Mouse (Mus musculus) 3T3-L1 (cell line): ENCODE results near the gene Il9.

Experiments used
- DNase-seq: peaks from one replicate; pipeline ENCODE4 v3.0.0-alpha.2; 2015; ENCODE audit warnings: low read depth, low spot score

The Il9 gene

GRCm38 (mm10) chr13:56482146-56482545, at the start of gene Il9:
Il9 (minus strand) TSS chr13:56482246.
- no peak for DNase-seq

GRCm38 (mm10) chr13:56529685-56530084, 47.6 kb upstream of the Il9 start:
- no peak for DNase-seq

GRCm38 (mm10) chr13:56529031-56529430, 47.0 kb upstream of the Il9 start:
- no peak for DNase-seq

- no peak for DNase-seq
Observed at GRCm38 (mm10) chr13:56528281-56528680, 46.2 kb upstream of the Il9 start.

DNA sequence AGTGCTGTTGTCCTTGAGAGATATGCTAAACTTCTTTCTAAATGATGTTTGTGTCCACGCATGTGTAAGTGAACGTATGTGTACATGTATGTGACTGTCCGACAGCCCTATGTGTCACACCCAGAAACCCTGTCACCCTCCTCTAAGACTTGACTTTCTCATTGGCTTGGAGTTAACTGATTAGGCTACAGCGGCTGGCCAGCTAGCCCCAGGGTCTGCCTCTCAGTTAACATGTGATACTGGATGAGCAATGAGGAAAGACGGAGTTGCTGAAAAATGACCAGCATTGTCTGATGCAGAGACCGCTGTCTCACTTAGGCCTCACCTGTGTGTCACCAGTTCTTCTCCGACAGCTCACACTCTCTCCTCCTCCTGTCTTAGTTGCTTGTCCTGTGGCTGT, 45.8 kb upstream of the Il9 start:
- DNase-seq = no peak

GRCm38 (mm10) chr13:56526871-56527270, 44.8 kb upstream of the Il9 start:
- DNase-seq = no peak

DNA sequence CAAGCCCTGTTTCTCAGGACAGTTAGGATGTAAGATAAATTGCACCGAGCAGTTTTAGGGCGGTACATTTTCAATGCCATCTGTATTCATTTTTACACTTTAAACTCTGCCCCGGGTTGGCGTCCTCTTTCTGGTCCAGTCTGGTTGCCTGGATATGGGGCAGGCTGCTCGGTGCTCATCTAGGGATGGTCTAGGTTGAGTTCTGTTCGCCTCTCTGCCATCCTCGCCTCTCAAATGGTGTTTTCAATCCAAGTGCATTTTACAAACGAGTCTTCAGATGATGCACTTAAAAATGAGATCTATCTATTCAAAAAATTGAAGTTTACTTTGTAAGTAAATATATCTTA, 40.7 kb upstream of the Il9 start:
- peak; percentile 14 for DNase-seq

GRCm38 (mm10) chr13:56522081-56522820, 40.2 kb upstream of the Il9 start, which contains the start of gene Fbxl21:
Fbxl21 (plus strand) TSS chr13:56522472.
- DNase-seq = peak; percentile 84

GRCm38 (mm10) chr13:56516816-56517215, 34.8 kb upstream of the Il9 start:
- no peak for DNase-seq

- no peak for DNase-seq
Observed at GRCm38 (mm10) chr13:56516311-56516710, 34.3 kb upstream of the Il9 start.

- DNase-seq = no peak
Observed at GRCm38 (mm10) chr13:56513595-56513994, 31.5 kb upstream of the Il9 start.

GRCm38 (mm10) chr13:56509796-56510195, 27.8 kb upstream of the Il9 start:
- no peak for DNase-seq

GRCm38 (mm10) chr13:56506871-56507496, 24.9 kb upstream of the Il9 start:
- DNase-seq = no peak

DNA sequence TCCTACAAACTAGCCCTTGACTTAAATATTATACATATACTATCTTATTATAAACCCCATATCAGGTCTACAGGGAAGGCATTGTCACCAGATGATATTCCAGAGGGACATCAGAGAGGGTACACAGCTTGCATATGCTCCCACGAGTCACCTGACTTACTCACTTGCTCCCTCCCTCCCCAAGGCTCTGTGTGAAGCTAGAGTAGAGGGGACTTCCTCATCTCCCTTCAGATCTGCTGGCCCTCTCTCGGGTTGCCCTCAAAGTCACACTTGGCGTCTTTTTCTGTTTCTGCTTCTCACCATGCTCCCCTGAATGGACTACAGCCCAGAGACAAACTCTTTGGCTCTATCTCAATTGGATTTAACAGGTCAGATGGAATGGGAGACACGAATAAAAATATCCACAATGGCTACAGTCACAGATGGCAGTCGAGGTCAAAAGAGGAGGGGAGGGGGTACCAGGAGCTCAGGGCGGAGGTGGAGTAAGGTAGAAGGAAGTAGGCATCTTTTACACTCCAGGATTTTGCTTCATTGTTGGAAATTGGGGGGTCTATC, 19.9 kb upstream of the Il9 start:
- DNase-seq = no peak

- no peak for DNase-seq
Observed at GRCm38 (mm10) chr13:56500636-56501035, 18.6 kb upstream of the Il9 start.

- DNase-seq = peak; percentile 41
Observed at GRCm38 (mm10) chr13:56500132-56500531, 18.1 kb upstream of the Il9 start.

DNA sequence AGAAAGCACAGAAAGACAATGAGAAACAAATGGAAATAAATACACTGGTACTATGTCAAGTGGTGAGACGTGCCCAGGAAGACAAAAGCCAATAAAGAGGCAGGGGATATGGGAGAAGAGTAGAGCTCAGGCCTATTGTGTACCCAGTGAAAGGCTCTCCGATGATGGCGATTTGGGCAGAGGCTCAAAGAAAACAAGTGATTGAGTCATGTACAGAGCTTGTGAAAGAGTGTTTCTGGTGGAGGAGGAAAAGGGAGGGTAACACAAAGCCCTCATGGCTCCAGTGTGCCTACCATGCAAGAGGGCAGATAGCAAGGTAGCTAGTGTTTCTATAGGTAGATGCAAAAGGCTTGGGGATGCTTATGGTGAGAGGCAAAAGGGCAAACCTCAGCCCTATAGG, 12.4 kb upstream of the Il9 start:
- DNase-seq = peak; percentile 53

DNA sequence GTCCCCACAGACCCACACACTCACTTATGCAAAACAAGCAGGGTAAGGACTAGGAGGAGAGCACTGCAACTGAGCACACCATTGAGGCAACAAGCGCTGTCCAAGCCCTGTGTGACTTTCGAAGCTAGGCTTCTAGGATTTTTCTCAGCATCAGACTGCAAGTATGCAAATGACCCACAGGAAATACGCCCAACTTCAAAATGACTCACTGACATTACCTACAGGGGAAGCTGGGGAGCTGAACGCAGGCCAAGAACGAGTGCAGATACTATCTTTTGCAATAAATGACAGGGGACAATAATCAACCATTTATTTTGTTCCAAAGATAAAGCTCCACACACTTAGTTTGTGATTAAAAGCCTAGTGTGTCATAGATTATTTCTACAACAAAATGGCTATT, 6.0 kb upstream of the Il9 start:
- peak; percentile 46 for DNase-seq

DNA sequence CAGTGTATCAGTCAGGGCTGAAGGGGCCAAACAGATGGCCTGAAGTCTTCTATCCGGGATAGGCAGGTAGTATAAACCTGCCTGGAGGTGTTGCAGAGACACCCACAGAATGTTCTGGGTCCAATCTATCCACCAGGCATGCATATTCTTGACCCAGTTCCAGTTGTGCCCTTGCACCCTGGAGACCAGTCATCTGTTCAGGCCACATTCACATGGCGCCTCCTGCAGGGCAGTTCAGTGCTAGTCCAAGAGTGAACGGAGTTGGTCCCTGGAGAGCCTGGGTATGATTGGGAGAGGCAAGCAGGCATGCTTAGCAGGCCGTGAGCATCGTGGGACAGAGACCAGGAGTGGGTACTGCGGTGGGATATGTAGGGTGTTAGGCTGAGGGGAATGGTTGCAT, 4.0 kb downstream of the Il9 start:
- no peak for DNase-seq

DNA sequence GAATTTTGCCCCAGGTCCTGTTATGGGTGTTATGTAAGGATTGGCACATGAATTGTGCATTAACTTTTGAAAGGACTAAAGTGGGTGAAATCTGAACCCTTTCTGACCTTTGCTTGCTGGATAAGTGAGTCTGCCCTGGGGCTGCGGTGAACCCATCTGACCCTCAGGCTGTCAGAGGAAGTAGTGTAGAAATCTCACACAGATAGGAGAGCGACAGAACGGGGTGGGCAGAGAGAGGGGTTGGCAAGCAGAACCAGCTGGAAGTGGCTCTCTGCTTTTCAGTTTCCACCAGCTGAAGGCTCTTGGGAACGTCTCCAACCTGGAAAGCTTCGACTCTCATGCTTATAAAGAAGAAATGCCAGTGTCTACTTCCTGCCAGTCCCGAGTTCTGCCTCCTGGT, 4.8 kb downstream of the Il9 start:
- DNase-seq = no peak

GRCm38 (mm10) chr13:56476790-56477189, 5.3 kb downstream of the Il9 start:
- DNase-seq = peak; percentile 92

- peak; percentile 80 for DNase-seq
Observed at GRCm38 (mm10) chr13:56475363-56475762, 6.7 kb downstream of the Il9 start.

DNA sequence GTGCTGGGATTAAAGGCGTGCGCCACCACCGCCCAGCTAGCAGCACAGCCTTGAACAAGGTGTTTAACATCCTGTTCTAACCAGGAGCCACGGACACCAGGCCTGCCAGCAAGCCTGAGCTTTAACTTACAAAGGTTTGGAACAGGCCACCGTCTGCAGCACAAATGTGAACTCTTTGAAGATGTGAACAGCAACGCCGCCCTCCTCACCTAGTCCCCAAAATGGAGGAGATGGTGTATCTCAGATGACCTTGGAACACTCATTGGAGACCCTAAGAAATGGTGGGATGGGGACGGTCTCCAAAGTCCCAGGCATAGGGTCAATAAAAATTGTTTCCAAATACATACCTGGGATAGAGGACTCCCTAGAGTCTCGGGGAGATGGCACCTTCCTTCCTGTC, 9.4 kb downstream of the Il9 start:
- no peak for DNase-seq
